Mouse (Mus musculus) C2C12 (cell line): Measurements from ENCODE around the gene Ube2e2.

Source experiments
- CTCF ChIP-seq: IDR thresholded peaks from one replicate; pipeline ENCODE4 v1.5.1; 2011; ENCODE audit not compliant: control insufficient read depth, insufficient read depth, insufficient read length
- MAX ChIP-seq: IDR thresholded peaks from one replicate; pipeline ENCODE4 v1.6.1; 2011; ENCODE audit warnings: mild to moderate bottlenecking, control low read depth

- TF ChIP-seq CTCF (no peak), MAX (no peak)
Measured at GRCm38 (mm10) chr14:18574130-18574721, 319.8 kb downstream of the Ube2e2 start.
